Mouse (Mus musculus): Measurements from ENCODE around the gene 1300017J02Rik. TPM values are rescaled to one million over a fixed set of nuclear protein-coding genes. Genes with fewer than 3 reads are reported as not detected.

The 1300017J02Rik gene
- polyA plus RNA-seq, 1 experiment from 2014 or later = 1.6 TPM

DNA sequence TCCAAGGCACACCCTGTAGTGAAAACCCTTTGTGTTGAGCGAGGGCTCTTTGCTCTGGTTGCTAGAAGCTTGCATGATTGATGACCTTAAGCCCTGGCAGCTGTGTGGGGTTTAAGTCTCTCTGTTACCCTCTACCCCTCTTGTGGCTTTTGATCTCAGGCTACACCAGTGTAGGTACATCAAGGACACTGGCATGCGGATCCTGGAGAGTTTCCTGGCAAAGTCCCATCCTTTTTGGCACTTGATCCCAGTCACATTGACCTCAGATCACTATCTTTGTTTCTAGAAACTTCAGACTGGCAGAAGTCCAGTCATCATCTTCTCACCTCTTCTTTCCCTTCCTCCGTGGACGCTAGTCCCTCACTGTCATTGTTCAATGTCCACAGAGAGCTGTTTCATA lies 56.3 kb downstream of the 1300017J02Rik start:
- no peak overlapping the region for H3K4me3 ChIP-seq (replicated peaks; ENCODE audit: low read depth, low read length)
- no peaks in the 10 kb centered on the region for H3K4me1 ChIP-seq (replicated peaks; ENCODE audit: insufficient read depth, low read length)
- no peaks in the 10 kb centered on the region for H3K36me3 ChIP-seq (ENCODE audit: insufficient read depth, low read length)
- no peaks in the 10 kb centered on the region for H3K27me3 ChIP-seq (ENCODE audit: insufficient read depth, low read length)
- ATAC-seq (replicated peaks; ENCODE audit: low FRiP score, low read depth) = no peak
- no peak overlapping the region for H3K27ac ChIP-seq
- TF ChIP-seq CTCF (IDR thresholded peaks at IDR 0.05; ENCODE audit: low read depth) = no peak
- no peak overlapping the region for H3K4me2 ChIP-seq (ENCODE audit: low read length)
- no peak overlapping the region for H3K9ac ChIP-seq (ENCODE audit: low read depth, low read length)
- no peaks in the 10 kb centered on the region for H3K9me3 ChIP-seq (replicated peaks; ENCODE audit: low read length)
- WGBS = 41% methylated on average over 4 of the region's 4 CpGs
- DNase-seq (ENCODE audit: low spot score) = no peak

- Histone ChIP-seq H3K4me3 (replicated peaks; ENCODE audit: low read depth, low read length) (no peak overlapping the region), H3K9me3 (replicated peaks; ENCODE audit: low read length) (no peaks in the 10 kb centered on the region), H3K36me3 (ENCODE audit: insufficient read depth, low read length) (no peaks in the 10 kb centered on the region), H3K9ac (ENCODE audit: low read depth, low read length) (no peak overlapping the region), H3K27me3 (ENCODE audit: insufficient read depth, low read length) (no peaks in the 10 kb centered on the region), H3K4me1 (replicated peaks; ENCODE audit: insufficient read depth, low read length) (no peaks in the 10 kb centered on the region), H3K27ac (no peak overlapping the region), H3K4me2 (ENCODE audit: low read length) (no peak overlapping the region)
- no peak for TF ChIP-seq CTCF (IDR thresholded peaks at IDR 0.05; ENCODE audit: low read depth)
- 87% methylated on average over 8 of the region's 8 CpGs for WGBS
- no peak for ATAC-seq (replicated peaks; ENCODE audit: low FRiP score, low read depth)
- no peak for DNase-seq (ENCODE audit: low spot score)
Measured at GRCm38 (mm10) chr9:103246526-103247168, 58.2 kb downstream of the 1300017J02Rik start.

DNA sequence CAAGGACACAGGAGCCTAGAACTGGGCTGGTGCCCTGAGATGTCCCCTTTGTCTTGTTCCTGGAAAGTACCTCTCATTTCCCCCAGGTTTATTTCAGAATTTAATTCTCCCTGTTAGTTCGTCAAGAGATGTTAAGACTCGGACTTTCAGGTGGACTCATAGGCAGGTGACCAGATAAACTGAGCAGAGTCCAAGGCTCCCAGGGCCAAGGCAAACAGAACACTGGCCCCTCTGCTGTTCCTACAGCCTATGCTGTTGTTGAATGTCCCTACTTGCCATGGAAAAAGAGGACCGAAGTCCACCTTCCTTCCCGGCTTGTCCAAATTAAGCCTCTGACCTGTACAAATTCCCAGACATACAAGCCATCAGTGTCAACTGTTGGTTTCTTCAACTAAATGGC lies 61.2 kb downstream of the 1300017J02Rik start:
- no peaks in the 10 kb centered on the region for H3K9me3 ChIP-seq (replicated peaks; ENCODE audit: low read length)
- no peak overlapping the region for H3K4me2 ChIP-seq (ENCODE audit: low read length)
- no peak overlapping the region for H3K9ac ChIP-seq (ENCODE audit: low read depth, low read length)
- no peak for TF ChIP-seq CTCF (IDR thresholded peaks at IDR 0.05; ENCODE audit: low read depth)
- H3K36me3 ChIP-seq (ENCODE audit: insufficient read depth, low read length) = no peaks in the 10 kb centered on the region
- H3K4me3 ChIP-seq (replicated peaks; ENCODE audit: low read depth, low read length) = no peak overlapping the region
- H3K27ac ChIP-seq = no peak overlapping the region
- no peaks in the 10 kb centered on the region for H3K4me1 ChIP-seq (replicated peaks; ENCODE audit: insufficient read depth, low read length)
- 82% methylated on average over 4 of the region's 4 CpGs for WGBS
- ATAC-seq (replicated peaks; ENCODE audit: low FRiP score, low read depth) = no peak
- DNase-seq (ENCODE audit: low spot score) = no peak
- H3K27me3 ChIP-seq (ENCODE audit: insufficient read depth, low read length) = no peaks in the 10 kb centered on the region

DNA sequence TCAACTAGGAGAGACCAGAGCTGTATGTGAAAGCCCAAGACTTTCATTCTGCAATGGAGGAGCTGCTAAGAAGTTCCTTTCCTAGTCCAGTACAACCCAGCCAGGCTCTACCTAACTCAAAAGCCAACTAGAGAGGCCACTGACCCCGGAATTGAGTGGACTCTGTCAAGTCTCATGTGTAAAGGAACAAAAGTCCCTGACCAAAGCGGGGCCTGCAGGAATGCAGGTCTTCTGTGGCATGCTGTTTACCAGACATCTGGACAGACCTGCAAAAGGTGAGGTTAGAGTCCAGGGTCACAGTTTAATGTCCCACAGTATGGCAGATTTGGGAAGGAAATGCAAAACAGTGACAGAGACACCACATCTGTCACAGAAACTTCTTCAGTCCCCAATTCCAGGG lies 63.7 kb downstream of the 1300017J02Rik start:
- Histone ChIP-seq H3K4me2 (ENCODE audit: low read length) (no peak overlapping the region), H3K27me3 (ENCODE audit: insufficient read depth, low read length) (no peaks in the 10 kb centered on the region), H3K4me3 (replicated peaks; ENCODE audit: low read depth, low read length) (no peak overlapping the region), H3K36me3 (ENCODE audit: insufficient read depth, low read length) (no peaks in the 10 kb centered on the region), H3K27ac (no peak overlapping the region), H3K4me1 (replicated peaks; ENCODE audit: insufficient read depth, low read length) (no peaks in the 10 kb centered on the region), H3K9ac (ENCODE audit: low read depth, low read length) (no peak overlapping the region), H3K9me3 (replicated peaks; ENCODE audit: low read length) (no peaks in the 10 kb centered on the region)
- TF ChIP-seq CTCF (IDR thresholded peaks at IDR 0.05; ENCODE audit: low read depth) = no peak
- WGBS = 87% methylated on average over 2 of the region's 2 CpGs
- ATAC-seq (replicated peaks; ENCODE audit: low FRiP score, low read depth) (no peak), DNase-seq (ENCODE audit: low spot score) (no peak)

DNA sequence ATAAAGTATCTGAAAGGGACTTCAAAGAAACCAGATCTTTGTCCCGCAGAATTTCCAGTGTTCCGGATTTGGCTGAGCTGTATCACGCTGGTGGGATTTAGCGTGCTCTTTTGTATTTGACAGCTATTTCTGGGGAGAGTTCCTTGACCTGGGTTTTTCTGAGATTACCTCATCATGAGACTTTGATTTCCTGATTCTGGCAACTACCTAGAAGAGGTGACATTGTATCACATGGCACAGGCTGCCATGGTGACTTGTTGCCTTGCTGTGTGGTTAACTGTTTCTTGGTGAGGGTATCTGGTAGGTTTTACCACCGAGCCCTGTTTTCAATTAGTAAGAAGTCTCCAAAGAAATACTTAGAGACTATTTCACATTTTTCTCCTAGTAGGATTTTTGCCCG lies 65.4 kb downstream of the 1300017J02Rik start:
- Histone ChIP-seq H3K4me1 (replicated peaks; ENCODE audit: insufficient read depth, low read length) (no peaks in the 10 kb centered on the region), H3K36me3 (ENCODE audit: insufficient read depth, low read length) (no peaks in the 10 kb centered on the region), H3K27ac (no peak overlapping the region), H3K9ac (ENCODE audit: low read depth, low read length) (no peak overlapping the region), H3K4me3 (replicated peaks; ENCODE audit: low read depth, low read length) (no peak overlapping the region), H3K9me3 (replicated peaks; ENCODE audit: low read length) (no peaks in the 10 kb centered on the region), H3K4me2 (ENCODE audit: low read length) (no peak overlapping the region), H3K27me3 (ENCODE audit: insufficient read depth, low read length) (no peaks in the 10 kb centered on the region)
- no peak for TF ChIP-seq CTCF (IDR thresholded peaks at IDR 0.05; ENCODE audit: low read depth)
- DNase-seq (ENCODE audit: low spot score) (no peak), ATAC-seq (replicated peaks; ENCODE audit: low FRiP score, low read depth) (no peak)
- WGBS = 92% methylated on average over 6 of the region's 6 CpGs

GRCm38 (mm10) chr9:103234565-103235165 lies 70.2 kb downstream of the 1300017J02Rik start:
- Histone ChIP-seq H3K27ac (no peak overlapping the region), H3K36me3 (ENCODE audit: insufficient read depth, low read length) (no peaks in the 10 kb centered on the region), H3K4me1 (replicated peaks; ENCODE audit: insufficient read depth, low read length) (no peaks in the 10 kb centered on the region), H3K9me3 (replicated peaks; ENCODE audit: low read length) (no peaks in the 10 kb centered on the region), H3K27me3 (ENCODE audit: insufficient read depth, low read length) (no peaks in the 10 kb centered on the region), H3K4me2 (ENCODE audit: low read length) (no peak overlapping the region), H3K4me3 (replicated peaks; ENCODE audit: low read depth, low read length) (no peak overlapping the region), H3K9ac (ENCODE audit: low read depth, low read length) (no peak overlapping the region)
- no peak for DNase-seq (ENCODE audit: low spot score)
- WGBS = 67% methylated on average over 7 of the region's 7 CpGs
- ATAC-seq (replicated peaks; ENCODE audit: low FRiP score, low read depth) = no peak
- TF ChIP-seq CTCF (IDR thresholded peaks at IDR 0.05; ENCODE audit: low read depth) = no peak

Data from kidney, postnatal 0 days (tissue).